Mouse (Mus musculus) embryonic facial prominence, embryonic 11.5 days (tissue): ENCODE data around the gene Sorl1. TPM values are rescaled to one million over a fixed set of nuclear protein-coding genes. Genes with fewer than 3 reads are reported as not detected.
"Not testable (repeated sequence)": the region's sequence is repeated elsewhere in the genome, so short reads cannot be mapped to it uniquely, and the experiment has no call there.

Experiments used
- ATAC-seq: fragments of 200-750 bp; cut with Nextera tagmentation; replicated peaks from 2 replicates; pipeline ENCODE4 v1.8.0; 2017; ENCODE audit warnings: low read depth; ENCODE audit not compliant: insufficient number of reproducible peaks, low FRiP score, low TSS enrichment
- DNase-seq: peaks from one replicate; pipeline ENCODE4 v3.0.0-alpha.2; 2015; ENCODE audit warnings: low spot score
- H3K27ac ChIP-seq: fragments of 300-500 bp; sonication (generic); replicated peaks from 2 replicates; pipeline ENCODE4 v1.5.1; 2014; ENCODE audit warnings: mild to moderate bottlenecking, low read depth, low read length, control low read depth
- H3K27me3 ChIP-seq: fragments of 300-500 bp; sonication (generic); 2 replicates; pipeline ENCODE4 v1.6.1; 2014; ENCODE audit warnings: mild to moderate bottlenecking, low read length, moderate library complexity, mixed read lengths; ENCODE audit not compliant: control insufficient read depth, insufficient read depth
- H3K36me3 ChIP-seq: fragments of 300-500 bp; sonication (generic); replicated peaks from 2 replicates; pipeline ENCODE4 v1.6.1; 2014; ENCODE audit warnings: low read depth, mild to moderate bottlenecking, low read length, moderate library complexity, mixed read lengths; ENCODE audit not compliant: control insufficient read depth, insufficient read depth
- H3K4me1 ChIP-seq: fragments of 300-500 bp; sonication (generic); 2 replicates; pipeline ENCODE4 v1.6.1; 2014; ENCODE audit warnings: low read length, mixed read lengths; ENCODE audit not compliant: control insufficient read depth, insufficient read depth
- H3K4me2 ChIP-seq: fragments of 300-500 bp; sonication (generic); 2 replicates; pipeline ENCODE4 v1.6.1; 2014; ENCODE audit warnings: low read depth, mild to moderate bottlenecking, control low read depth, low read length, moderate library complexity
- H3K4me3 ChIP-seq: fragments of 300-500 bp; sonication (generic); 2 replicates; pipeline ENCODE4 v1.5.1; 2014; ENCODE audit warnings: low read depth, low read length, control low read depth
- H3K9ac ChIP-seq: fragments of 300-500 bp; sonication (generic); replicated peaks from 2 replicates; pipeline ENCODE4 v1.6.1; 2014; ENCODE audit warnings: mild to moderate bottlenecking, control low read depth, low read length
- H3K9me3 ChIP-seq: fragments of 300-500 bp; sonication (generic); replicated peaks from 2 replicates; pipeline ENCODE4 v1.6.1; 2016; ENCODE audit warnings: mild to moderate bottlenecking, low read length, inconsistent platforms, mixed read lengths; ENCODE audit not compliant: control insufficient read depth
- WGBS: fragments of 180-500 bp; shearing (Covaris S2); extraction: QIAGEN DNeasy Blood & Tissue Kit; methylation state at CpG from one replicate; pipeline ENCODE4 v1.1.7; 2014; 5-methylcytosine and 5-hydroxymethylcytosine counted together
- polyA plus RNA-seq: library from polyadenylated mRNA; unstranded; fragments of >200 nt; fragmentation: Nextera tagmentation; extraction: Ambion mirVana; gene quantifications from 2 replicates; pipeline ENCODE4 v1.2.1, GENCODE M21; 2014

Sorl1 gene
- polyA plus RNA-seq, 1 experiment from 2014 or later, result 5.8 TPM

- 78% methylated on average over 9 of the region's 9 CpGs for WGBS
- Histone ChIP-seq H3K27ac (no peak overlapping the region), H3K4me2 (no peak overlapping the region)
Observed at GRCm38 (mm10) chr9:42067950-42068349, 56.1 kb downstream of the Sorl1 start.

GRCm38 (mm10) chr9:42065756-42066155 is 58.3 kb downstream of the Sorl1 start:
- Histone ChIP-seq H3K4me1 (no peaks in the 10 kb centered on the region), H3K36me3 (no peaks in the 10 kb centered on the region), H3K9ac (no peak overlapping the region), H3K4me3 (no peak overlapping the region), H3K9me3 (no peaks in the 10 kb centered on the region), H3K27me3 (no peaks in the 10 kb centered on the region), H3K27ac (no peak overlapping the region), H3K4me2 (no peak overlapping the region)
- WGBS, result 83% methylated on average over 1 of the region's 1 CpGs
- ATAC-seq, result no peak
- no peak for DNase-seq

More at GRCm38 (mm10) chr9:42067950-42068349, 56.1 kb downstream of the Sorl1 start:
- Histone ChIP-seq H3K4me1 (no peaks in the 10 kb centered on the region), H3K4me3 (no peak overlapping the region), H3K27me3 (no peaks in the 10 kb centered on the region), H3K9ac (no peak overlapping the region), H3K9me3 (no peaks in the 10 kb centered on the region), H3K36me3 (no peaks in the 10 kb centered on the region)
- no peak for ATAC-seq
- DNase-seq, result no peak

GRCm38 (mm10) chr9:42063391-42063790 is 60.7 kb downstream of the Sorl1 start:
- WGBS, result 64% methylated on average over 4 of the region's 4 CpGs
- H3K4me1 ChIP-seq, result no peaks in the 10 kb centered on the region
- no peaks in the 10 kb centered on the region for H3K27me3 ChIP-seq
- no peak overlapping the region for H3K27ac ChIP-seq
- no peak overlapping the region for H3K9ac ChIP-seq
- H3K9me3 ChIP-seq, result no peaks in the 10 kb centered on the region
- H3K4me3 ChIP-seq, result no peak overlapping the region
- no peaks in the 10 kb centered on the region for H3K36me3 ChIP-seq
- ATAC-seq (no peak), DNase-seq (no peak)
- no peak overlapping the region for H3K4me2 ChIP-seq

- whole genome bisulfite sequencing, result 84% methylated on average over 8 of the region's 8 CpGs
- no peak overlapping the region for H3K4me2 ChIP-seq
- no peak for DNase-seq
Observed at GRCm38 (mm10) chr9:42062269-42062668, 61.8 kb downstream of the Sorl1 start.

GRCm38 (mm10) chr9:42059006-42059405 is 65.1 kb downstream of the Sorl1 start:
- H3K27me3 ChIP-seq, result not testable (repeated sequence)
- 80% methylated on average over 2 of the region's 2 CpGs for WGBS

More at GRCm38 (mm10) chr9:42062269-42062668, 61.8 kb downstream of the Sorl1 start:
- Histone ChIP-seq H3K9me3 (no peaks in the 10 kb centered on the region), H3K27ac (no peak overlapping the region), H3K4me1 (no peaks in the 10 kb centered on the region), H3K4me3 (no peak overlapping the region), H3K27me3 (no peaks in the 10 kb centered on the region), H3K9ac (no peak overlapping the region), H3K36me3 (no peaks in the 10 kb centered on the region)
- ATAC-seq, result no peak

GRCm38 (mm10) chr9:42056591-42056990 is 67.5 kb downstream of the Sorl1 start:
- H3K4me1 ChIP-seq, result 0 out of 2 replicates have a peak, but pooled peaks cover 3% of the 10 kb centered on the region
- H3K9ac ChIP-seq, result no peak overlapping the region
- DNase-seq (no peak), ATAC-seq (no peak)
- H3K36me3 ChIP-seq, result no peaks in the 10 kb centered on the region
- H3K27ac ChIP-seq, result no peak overlapping the region
- H3K4me3 ChIP-seq, result no peak overlapping the region
- no peaks in the 10 kb centered on the region for H3K27me3 ChIP-seq
- WGBS, result 71% methylated on average over 5 of the region's 5 CpGs
- no peak overlapping the region for H3K4me2 ChIP-seq
- H3K9me3 ChIP-seq, result no peaks in the 10 kb centered on the region

More at GRCm38 (mm10) chr9:42059006-42059405, 65.1 kb downstream of the Sorl1 start:
- ATAC-seq, H3K4me2 ChIP-seq, H3K9me3 ChIP-seq, H3K36me3 ChIP-seq, H3K9ac ChIP-seq, H3K27ac ChIP-seq, H3K4me3 ChIP-seq, H3K4me1 ChIP-seq, DNase-seq: not testable (repeated sequence)

- no peak for ATAC-seq
- DNase-seq, result no peak
- Histone ChIP-seq H3K4me3 (no peak overlapping the region), H3K9ac (no peak overlapping the region), H3K4me1 (0 out of 2 replicates have a peak, but pooled peaks cover 3% of the 10 kb centered on the region), H3K27ac (no peak overlapping the region), H3K9me3 (no peaks in the 10 kb centered on the region), H3K36me3 (no peaks in the 10 kb centered on the region), H3K4me2 (no peak overlapping the region), H3K27me3 (no peaks in the 10 kb centered on the region)
- 87% methylated on average over 4 of the region's 4 CpGs for WGBS
Observed at GRCm38 (mm10) chr9:42055378-42055777, 68.7 kb downstream of the Sorl1 start.

GRCm38 (mm10) chr9:42054339-42055272 is 69.5 kb downstream of the Sorl1 start:
- DNase-seq (no peak), ATAC-seq (no peak; the same call in 1 of the 2 replicates)
- no peaks in the 10 kb centered on the region for H3K36me3 ChIP-seq
- no peak overlapping the region for H3K4me2 ChIP-seq
- H3K9me3 ChIP-seq, result no peaks in the 10 kb centered on the region
- H3K4me3 ChIP-seq, result no peak overlapping the region
- 0 out of 2 replicates have a peak, but pooled peaks cover 3% of the 10 kb centered on the region for H3K4me1 ChIP-seq
- no peaks in the 10 kb centered on the region for H3K27me3 ChIP-seq
- 78% methylated on average over 20 of the region's 20 CpGs for WGBS
- no peak overlapping the region for H3K9ac ChIP-seq
- H3K27ac ChIP-seq, result no peak overlapping the region
